Mouse (Mus musculus) liver, embryonic 13.5 days (tissue): ENCODE measurements at regions not wholly inside any gene's neighbourhood (a gene's known extent, or its start where the extent isn't known, plus 50 kb on each side); places are given as distances from the start of the nearest gene placed in this dataset.

Source experiments
- ATAC-seq: fragments of 200-750 bp; cut with Nextera tagmentation; 2 replicates; pipeline ENCODE4 v1.8.0; 2017; ENCODE audit warnings: low read depth, mild to moderate bottlenecking, moderate number of reproducible peaks, moderate library complexity
- DNase-seq: peaks from one replicate; pipeline ENCODE4 v3.0.0; 2022
- H3K27ac ChIP-seq: fragments of 300-500 bp; sonication (generic); 2 replicates; pipeline ENCODE4 v1.5.1; 2015; ENCODE audit warnings: moderate library complexity, mild to moderate bottlenecking, inconsistent platforms
- H3K27me3 ChIP-seq: fragments of 300-500 bp; sonication (generic); 2 replicates; pipeline ENCODE4 v1.6.1; 2015; ENCODE audit warnings: mild to moderate bottlenecking, inconsistent platforms
- H3K36me3 ChIP-seq: fragments of 300-500 bp; sonication (generic); 2 replicates; pipeline ENCODE4 v1.6.1; 2015; ENCODE audit warnings: mild to moderate bottlenecking, inconsistent platforms
- H3K4me1 ChIP-seq: fragments of 300-500 bp; sonication (generic); replicated peaks from 2 replicates; pipeline ENCODE4 v1.6.1; 2015; ENCODE audit warnings: inconsistent platforms
- H3K4me2 ChIP-seq: fragments of 300-500 bp; sonication (generic); 2 replicates; pipeline ENCODE4 v1.6.1; 2015; ENCODE audit warnings: inconsistent platforms, mild to moderate bottlenecking, moderate library complexity
- H3K4me3 ChIP-seq: fragments of 300-500 bp; sonication (generic); replicated peaks from 2 replicates; pipeline ENCODE4 v1.5.1; 2015; ENCODE audit warnings: mild to moderate bottlenecking, inconsistent platforms
- H3K9ac ChIP-seq: fragments of 300-500 bp; sonication (generic); 2 replicates; pipeline ENCODE4 v1.6.1; 2015; ENCODE audit warnings: mild to moderate bottlenecking, inconsistent platforms
- H3K9me3 ChIP-seq: fragments of 300-500 bp; sonication (generic); replicated peaks from 2 replicates; pipeline ENCODE4 v1.6.1; 2016; ENCODE audit warnings: inconsistent platforms
- WGBS: fragments of 180-500 bp; shearing (Covaris S2); methylation state at CpG from one replicate; pipeline ENCODE4 v1.1.7; 2015; ENCODE audit not compliant: insufficient replicate concordance; 5-methylcytosine and 5-hydroxymethylcytosine counted together

GRCm38 (mm10) chr5:111958226-111958625, 224.5 kb downstream of the Gm26897 start:
- 65% methylated on average over 17 of the region's 17 CpGs for WGBS
- DNase-seq (no peak), ATAC-seq (no peak)
- no peak overlapping the region for H3K4me3 ChIP-seq
- H3K4me2 ChIP-seq, result no peak overlapping the region
- H3K36me3 ChIP-seq, result no peaks in the 10 kb centered on the region
- no peaks in the 10 kb centered on the region for H3K4me1 ChIP-seq
- no peaks in the 10 kb centered on the region for H3K27me3 ChIP-seq
- H3K9me3 ChIP-seq, result no peaks in the 10 kb centered on the region
- H3K27ac ChIP-seq, result no peak overlapping the region
- H3K9ac ChIP-seq, result no peak overlapping the region

DNA sequence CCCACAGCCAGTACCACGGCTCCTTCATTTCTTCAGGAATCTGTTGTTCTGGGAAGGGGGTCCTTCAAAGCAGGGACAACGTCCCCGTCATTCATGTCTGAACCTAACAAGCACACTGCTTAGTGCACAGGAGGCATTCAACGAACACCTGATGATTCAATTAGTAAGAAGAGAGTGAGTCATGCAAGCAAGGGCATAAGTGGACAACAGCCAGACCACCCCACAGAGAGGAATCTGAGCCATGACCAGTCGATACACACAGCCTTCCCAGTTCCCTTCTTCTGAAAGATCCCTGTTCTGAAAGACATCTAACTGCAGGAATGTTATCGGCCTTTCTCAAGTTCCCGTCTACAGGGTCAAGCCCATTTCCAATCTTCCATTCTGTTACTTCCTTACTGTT, 231.6 kb downstream of the Gm26897 start:
- Histone ChIP-seq H3K4me2 (no peak overlapping the region), H3K9ac (no peak overlapping the region), H3K27ac (no peak overlapping the region), H3K36me3 (no peaks in the 10 kb centered on the region), H3K9me3 (0 out of 2 replicates have a peak, but pooled peaks cover 5% of the 10 kb centered on the region), H3K4me3 (no peak overlapping the region), H3K27me3 (no peaks in the 10 kb centered on the region), H3K4me1 (no peaks in the 10 kb centered on the region)
- 69% methylated on average over 7 of the region's 7 CpGs for WGBS
- DNase-seq (no peak), ATAC-seq (no peak)

DNA sequence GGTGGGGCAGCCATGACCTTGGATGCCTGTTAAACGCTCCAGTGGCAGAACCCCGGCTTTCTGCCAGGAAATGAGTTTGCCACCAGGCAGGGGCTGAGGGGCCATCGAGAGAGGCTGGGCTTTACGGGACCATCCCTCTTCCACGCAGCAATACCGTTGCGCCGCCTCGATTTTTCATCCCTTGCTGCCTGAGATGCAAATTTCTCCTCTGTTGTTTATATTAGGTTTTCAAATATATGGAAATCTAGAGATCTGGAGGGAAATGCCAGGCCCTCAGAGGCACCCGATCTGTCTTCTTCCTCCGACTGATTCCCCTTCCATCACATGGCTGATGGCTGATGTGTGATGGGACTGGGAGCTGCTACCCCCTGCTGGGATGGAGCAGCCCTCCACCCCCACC, 234.4 kb downstream of the Gm26897 start:
- 0 out of 2 replicates have a peak, but pooled peaks cover 5% of the 10 kb centered on the region for H3K9me3 ChIP-seq
- no peak for DNase-seq
- WGBS, result 43% methylated on average over 11 of the region's 11 CpGs
- H3K9ac ChIP-seq, result no peak overlapping the region
- H3K36me3 ChIP-seq, result no peaks in the 10 kb centered on the region
- H3K27me3 ChIP-seq, result no peaks in the 10 kb centered on the region
- no peaks in the 10 kb centered on the region for H3K4me1 ChIP-seq
- no peak overlapping the region for H3K4me2 ChIP-seq
- H3K4me3 ChIP-seq, result no peak overlapping the region
- no peak for ATAC-seq
- H3K27ac ChIP-seq, result no peak overlapping the region

GRCm38 (mm10) chr5:111968701-111969100, 235.0 kb downstream of the Gm26897 start:
- ATAC-seq (no peak), DNase-seq (no peak)
- no peaks in the 10 kb centered on the region for H3K4me1 ChIP-seq
- no peaks in the 10 kb centered on the region for H3K36me3 ChIP-seq
- H3K4me3 ChIP-seq, result no peak overlapping the region
- H3K4me2 ChIP-seq, result no peak overlapping the region
- WGBS, result 38% methylated on average over 1 of the region's 1 CpGs
- H3K9ac ChIP-seq, result no peak overlapping the region
- 0 out of 2 replicates have a peak, but pooled peaks cover 5% of the 10 kb centered on the region for H3K9me3 ChIP-seq
- no peak overlapping the region for H3K27ac ChIP-seq
- no peaks in the 10 kb centered on the region for H3K27me3 ChIP-seq

- Histone ChIP-seq H3K4me3 (no peak overlapping the region), H3K36me3 (no peaks in the 10 kb centered on the region), H3K27ac (no peak overlapping the region), H3K4me2 (no peak overlapping the region), H3K9me3 (peaks cover 8% of the 10 kb centered on the region; the same call in 1 of the 2 replicates), H3K4me1 (no peaks in the 10 kb centered on the region), H3K27me3 (no peaks in the 10 kb centered on the region), H3K9ac (no peak overlapping the region)
- WGBS, result 64% methylated on average over 3 of the region's 3 CpGs
- DNase-seq (no peak), ATAC-seq (no peak)
Observed at GRCm38 (mm10) chr5:111971193-111971592, 237.5 kb downstream of the Gm26897 start.

DNA sequence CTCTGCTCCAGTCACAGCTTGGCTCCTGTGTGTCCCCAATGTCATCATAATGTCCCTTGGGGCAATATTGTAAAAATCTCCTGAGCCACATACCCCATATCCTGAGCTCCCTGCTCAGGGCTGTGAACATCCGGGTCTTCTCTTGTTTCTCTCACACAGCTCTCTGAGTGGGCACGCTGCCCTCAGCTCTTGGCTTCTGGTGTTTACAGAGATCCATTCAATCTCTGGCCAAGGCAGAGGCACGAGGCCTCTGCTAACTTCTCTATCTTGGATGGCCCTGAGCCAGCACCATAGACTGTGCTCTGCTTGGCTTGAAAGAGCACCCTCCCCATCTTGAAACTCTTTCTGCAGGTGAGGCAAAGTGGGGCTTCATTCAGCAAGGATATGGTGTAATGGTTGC, 238.2 kb downstream of the Gm26897 start:
- no peaks in the 10 kb centered on the region for H3K27me3 ChIP-seq
- peaks cover 3% of the 10 kb centered on the region; the same call in 1 of the 2 replicates for H3K9me3 ChIP-seq
- ATAC-seq (no peak), DNase-seq (no peak)
- H3K27ac ChIP-seq, result no peak overlapping the region
- H3K36me3 ChIP-seq, result no peaks in the 10 kb centered on the region
- WGBS, result 51% methylated on average over 3 of the region's 3 CpGs
- no peak overlapping the region for H3K4me3 ChIP-seq
- no peaks in the 10 kb centered on the region for H3K4me1 ChIP-seq
- H3K9ac ChIP-seq, result no peak overlapping the region
- no peak overlapping the region for H3K4me2 ChIP-seq

DNA sequence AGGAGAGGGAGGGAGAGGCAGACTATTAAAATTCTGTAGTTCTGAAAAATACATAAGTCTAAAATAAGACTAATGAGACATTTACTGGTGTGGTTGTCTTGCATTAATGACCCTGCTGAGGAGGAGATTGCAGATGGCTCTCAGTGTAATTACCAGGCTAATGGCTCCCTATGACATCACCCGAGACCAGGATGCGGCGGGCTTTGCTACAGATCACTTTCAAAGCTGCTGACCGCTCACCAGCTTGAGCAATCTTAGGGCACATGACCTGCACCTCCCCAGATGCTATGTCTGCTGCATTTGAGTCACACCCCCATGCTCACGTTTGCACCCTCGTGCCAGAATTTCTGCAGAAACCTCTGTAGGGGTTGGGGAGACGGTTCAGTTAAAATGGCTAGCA, 242.0 kb downstream of the Gm26897 start:
- no peak overlapping the region for H3K4me3 ChIP-seq
- H3K36me3 ChIP-seq, result no peaks in the 10 kb centered on the region
- no peak overlapping the region for H3K9ac ChIP-seq
- H3K9me3 ChIP-seq, result peaks cover 13% of the 10 kb centered on the region; the same call in 1 of the 2 replicates
- no peaks in the 10 kb centered on the region for H3K4me1 ChIP-seq
- 47% methylated on average over 7 of the region's 7 CpGs for WGBS
- H3K4me2 ChIP-seq, result no peak overlapping the region
- H3K27ac ChIP-seq, result no peak overlapping the region
- DNase-seq (no peak), ATAC-seq (no peak)
- H3K27me3 ChIP-seq, result no peaks in the 10 kb centered on the region

- Histone ChIP-seq H3K9me3 (peaks cover 29% of the 10 kb centered on the region; the same call in 1 of the 2 replicates), H3K9ac (no peak overlapping the region), H3K4me3 (no peak overlapping the region), H3K27me3 (no peaks in the 10 kb centered on the region), H3K27ac (no peak overlapping the region), H3K4me1 (no peaks in the 10 kb centered on the region), H3K4me2 (no peak overlapping the region), H3K36me3 (no peaks in the 10 kb centered on the region)
- DNase-seq (no peak), ATAC-seq (no peak)
- WGBS, result 63% methylated on average over 3 of the region's 3 CpGs
Observed at GRCm38 (mm10) chr5:111979601-111980000, 245.9 kb downstream of the Gm26897 start.

- H3K4me1 ChIP-seq, result no peaks in the 10 kb centered on the region
- no peaks in the 10 kb centered on the region for H3K36me3 ChIP-seq
- H3K27ac ChIP-seq, result no peak overlapping the region
- 75% methylated on average over 2 of the region's 2 CpGs for WGBS
- no peak overlapping the region for H3K9ac ChIP-seq
- peaks cover 26% of the 10 kb centered on the region; the same call in 1 of the 2 replicates for H3K9me3 ChIP-seq
- H3K4me3 ChIP-seq, result no peak overlapping the region
- no peaks in the 10 kb centered on the region for H3K27me3 ChIP-seq
- no peak overlapping the region for H3K4me2 ChIP-seq
- ATAC-seq (no peak), DNase-seq (no peak)
Observed at GRCm38 (mm10) chr5:111982106-111982505, 248.4 kb downstream of the Gm26897 start.

DNA sequence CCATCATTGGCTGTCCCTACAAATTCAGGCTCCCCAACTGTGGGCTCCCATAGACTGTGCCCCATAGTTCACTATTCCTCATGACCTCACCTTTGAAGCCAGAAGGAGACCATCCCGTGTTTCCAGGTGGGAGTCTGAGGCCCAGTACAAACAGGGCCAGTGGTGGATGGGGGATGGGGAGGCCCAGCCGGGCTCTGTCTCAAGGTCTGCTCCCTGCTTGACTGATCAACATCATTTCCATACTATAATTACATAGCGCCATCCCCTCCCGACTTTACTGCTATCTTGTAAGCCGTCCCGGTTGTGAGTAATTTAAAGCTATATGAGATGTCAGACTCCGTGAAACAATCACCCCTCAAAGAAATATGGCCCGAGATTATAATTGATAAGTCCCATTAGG, 252.3 kb downstream of the Gm26897 start:
- WGBS, result 69% methylated on average over 8 of the region's 8 CpGs
- no peak for DNase-seq
- H3K9me3 ChIP-seq, result peaks cover 13% of the 10 kb centered on the region; the same call in 1 of the 2 replicates

GRCm38 (mm10) chr5:111987036-111987435, 253.3 kb downstream of the Gm26897 start:
- Histone ChIP-seq H3K27ac (no peak overlapping the region), H3K27me3 (no peaks in the 10 kb centered on the region), H3K9ac (no peak overlapping the region), H3K4me3 (no peak overlapping the region), H3K9me3 (peaks cover 4% of the 10 kb centered on the region; the same call in 1 of the 2 replicates), H3K4me2 (no peak overlapping the region), H3K36me3 (no peaks in the 10 kb centered on the region), H3K4me1 (no peaks in the 10 kb centered on the region)
- WGBS, result 41% methylated on average over 6 of the region's 6 CpGs
- no peak for DNase-seq
- no peak for ATAC-seq

More for the DNA sequence above, 252.3 kb downstream of the Gm26897 start:
- Histone ChIP-seq H3K36me3 (no peaks in the 10 kb centered on the region), H3K4me3 (no peak overlapping the region), H3K27me3 (no peaks in the 10 kb centered on the region), H3K4me2 (no peak overlapping the region), H3K27ac (no peak overlapping the region), H3K9ac (no peak overlapping the region), H3K4me1 (no peaks in the 10 kb centered on the region)
- no peak for ATAC-seq

- Histone ChIP-seq H3K27me3 (no peaks in the 10 kb centered on the region), H3K9ac (no peak overlapping the region), H3K4me1 (no peaks in the 10 kb centered on the region), H3K4me2 (no peak overlapping the region), H3K36me3 (no peaks in the 10 kb centered on the region), H3K27ac (no peak overlapping the region), H3K4me3 (no peak overlapping the region), H3K9me3 (no peaks in the 10 kb centered on the region)
- DNase-seq, result no peak
- no peak for ATAC-seq
- WGBS, result 74% methylated on average over 10 of the region's 10 CpGs
Observed at GRCm38 (mm10) chr5:111991805-111992204, 258.1 kb downstream of the Gm26897 start.
